ENCODE assay signal across 16 mouse cellular contexts in genomic region chr6:108327561-108327960, GRCm38 (mm10).
DNase-seq lines count a peak whose midpoint lies in the region; ATAC-seq and TF ChIP-seq lines count a peak whose summit lies in the region.
"Had no signal": no experiment of that assay in that cellular context is flagged by ENCODE, and none has a peak within 500 bp of the region (broad histone marks: within the 10 kb centered on the region; RNA-seq: fewer than 3 reads in every experiment).

No protein-coding gene starts in this region.

- H3K4me1 ChIP-seq in kidney, embryonic 15.5 days = peaks cover 17% of the 10 kb centered on the region
- H3K4me1 ChIP-seq in heart, postnatal 0 days (ENCODE audit: control insufficient read depth, insufficient read depth) = peaks cover 27% of the 10 kb centered on the region
- H3K4me1 ChIP-seq: hindbrain, embryonic 13.5 days; stomach, embryonic 15.5 days had no signal

- no peaks in the 10 kb centered on the region for H3K9me3 ChIP-seq in kidney, embryonic 15.5 days (replicated peaks)
- H3K9me3 ChIP-seq in heart, postnatal 0 days (replicated peaks; ENCODE audit: control insufficient read depth, low read length) = no peaks in the 10 kb centered on the region
- H3K9me3 ChIP-seq: forebrain, embryonic 15.5 days; hindbrain, embryonic 13.5 days; lung, embryonic 15.5 days; stomach, embryonic 15.5 days had no signal

- no peak for TF ChIP-seq EP300 in heart, postnatal 0 days (IDR thresholded peaks at IDR 0.05; ENCODE audit: low read depth)

- no peak for DNase-seq in gastrocnemius, adult 2 months
- no peak for DNase-seq in gastrocnemius, adult 18-20 months (ENCODE audit: low spot score)
- no peak for DNase-seq in kidney, postnatal 36 days
- peak; percentile 54 for DNase-seq in A20 (ENCODE audit: low read depth, low spot score)
- no peak for DNase-seq in heart, postnatal 0 days (ENCODE audit: low spot score)
- DNase-seq in right cerebral cortex, postnatal 36 days (ENCODE audit: low spot score in 2 of 2) = no peak
- DNase-seq in urinary bladder, postnatal 10 days (ENCODE audit: low spot score) = no peak
- DNase-seq: adrenal gland, postnatal 36 days; gastrocnemius, postnatal 25 days had no signal

- WGBS in kidney, embryonic 15.5 days = 46% methylated on average over 6 of the region's 6 CpGs
- WGBS in heart, postnatal 0 days = 66% methylated on average over 6 of the region's 6 CpGs

- H3K4me2 ChIP-seq in kidney, embryonic 15.5 days = no peak overlapping the region
- H3K4me2 ChIP-seq in heart, postnatal 0 days (ENCODE audit: low read depth, low read length) = no peak overlapping the region
- H3K4me2 ChIP-seq: forebrain, embryonic 15.5 days; hindbrain, embryonic 13.5 days; liver, embryonic 11.5 days; lung, embryonic 15.5 days; stomach, embryonic 15.5 days had no signal

- H3K4me3 ChIP-seq in gastrocnemius, adult 2 months = no peak overlapping the region; the same call in 1 of the 2 replicates
- no peak overlapping the region for H3K4me3 ChIP-seq in kidney, embryonic 15.5 days (replicated peaks)
- no peak overlapping the region for H3K4me3 ChIP-seq in heart, postnatal 0 days (ENCODE audit: low read depth, low read length)
- H3K4me3 ChIP-seq: forebrain, embryonic 15.5 days; hindbrain, embryonic 13.5 days; lung, embryonic 15.5 days; stomach, embryonic 15.5 days had no signal

- H3K36me3 ChIP-seq in kidney, embryonic 15.5 days = no peaks in the 10 kb centered on the region
- no peaks in the 10 kb centered on the region for H3K36me3 ChIP-seq in heart, postnatal 0 days (replicated peaks; ENCODE audit: control insufficient read depth, insufficient read depth, low read length)
- H3K36me3 ChIP-seq: forebrain, embryonic 15.5 days; hindbrain, embryonic 13.5 days; lung, embryonic 15.5 days; stomach, embryonic 15.5 days had no signal

- no peak; the same call in 1 of the 2 replicates for ATAC-seq in kidney, embryonic 15.5 days (replicated peaks; ENCODE audit: low FRiP score)
- ATAC-seq in heart, postnatal 0 days (ENCODE audit: insufficient read depth, low read depth) = no peak
- ATAC-seq: forebrain, embryonic 15.5 days; intestine, postnatal 0 days had no signal

- H3K9ac ChIP-seq in kidney, embryonic 15.5 days = no peak overlapping the region
- H3K9ac ChIP-seq in heart, postnatal 0 days (replicated peaks; ENCODE audit: low read depth, low read length) = no peak overlapping the region
- H3K9ac ChIP-seq: forebrain, embryonic 15.5 days; hindbrain, embryonic 13.5 days; lung, embryonic 15.5 days; stomach, embryonic 15.5 days had no signal

- TF ChIP-seq CTCF in gastrocnemius, adult 2 months (IDR thresholded peaks at IDR 0.05) = no peak
- TF ChIP-seq CTCF in heart, postnatal 0 days (IDR thresholded peaks at IDR 0.05; ENCODE audit: low read depth) = no peak

- H3K27ac ChIP-seq in gastrocnemius, adult 2 months = peak overlapping the region; percentile 66
- H3K27ac ChIP-seq in kidney, embryonic 15.5 days = peak overlapping the region; percentile 72
- peak overlapping the region; percentile 33 for H3K27ac ChIP-seq in heart, postnatal 0 days (ENCODE audit: low read depth)
- H3K27ac ChIP-seq: forebrain, embryonic 15.5 days; hindbrain, embryonic 13.5 days; lung, embryonic 15.5 days; stomach, embryonic 15.5 days had no signal

- intact Hi-C loops in gastrocnemius, adult 2 months (cut with DNase I) = loop anchor here (10.0 kb wide), 1 partner anchor 247 kb away; no protein-coding TSS in a partner anchor

- no peaks in the 10 kb centered on the region for H3K27me3 ChIP-seq in kidney, embryonic 15.5 days
- H3K27me3 ChIP-seq in heart, postnatal 0 days (ENCODE audit: control insufficient read depth, insufficient read depth, low read length) = no peaks in the 10 kb centered on the region
- H3K27me3 ChIP-seq: forebrain, embryonic 15.5 days; hindbrain, embryonic 13.5 days; lung, embryonic 15.5 days; stomach, embryonic 15.5 days had no signal
